Mouse (Mus musculus) hindbrain, embryonic 13.5 days (tissue): ENCODE data around the gene Usp31. TPM values are rescaled to one million over a fixed set of nuclear protein-coding genes. Genes with fewer than 3 reads are reported as not detected.

ENCODE experiments used
- ATAC-seq: fragments of 200-750 bp; cut with Nextera tagmentation; 2 replicates; pipeline ENCODE4 v1.8.0; 2017; ENCODE audit warnings: moderate TSS enrichment; ENCODE audit not compliant: low FRiP score
- H3K27ac ChIP-seq: fragments of 300-500 bp; sonication (generic); 2 replicates; pipeline ENCODE4 v1.5.1; 2015; ENCODE audit warnings: inconsistent platforms, mild to moderate bottlenecking, moderate library complexity
- H3K27me3 ChIP-seq: fragments of 300-500 bp; sonication (generic); 2 replicates; pipeline ENCODE4 v1.6.1; 2015; ENCODE audit warnings: mild to moderate bottlenecking, inconsistent platforms
- H3K36me3 ChIP-seq: fragments of 300-500 bp; sonication (generic); 2 replicates; pipeline ENCODE4 v1.6.1; 2015; ENCODE audit warnings: mild to moderate bottlenecking, inconsistent platforms
- H3K4me1 ChIP-seq: fragments of 300-500 bp; sonication (generic); replicated peaks from 2 replicates; pipeline ENCODE4 v1.6.1; 2015; ENCODE audit warnings: inconsistent platforms
- H3K4me2 ChIP-seq: fragments of 300-500 bp; sonication (generic); 2 replicates; pipeline ENCODE4 v1.6.1; 2015; ENCODE audit warnings: inconsistent platforms, mild to moderate bottlenecking, moderate library complexity
- H3K4me3 ChIP-seq: fragments of 300-500 bp; sonication (generic); 2 replicates; pipeline ENCODE4 v1.5.1; 2015; ENCODE audit warnings: mild to moderate bottlenecking, inconsistent platforms
- H3K9ac ChIP-seq: fragments of 300-500 bp; sonication (generic); 2 replicates; pipeline ENCODE4 v1.6.1; 2015; ENCODE audit warnings: mild to moderate bottlenecking, inconsistent platforms
- H3K9me3 ChIP-seq: fragments of 300-500 bp; sonication (generic); 2 replicates; pipeline ENCODE4 v1.6.1; 2016; ENCODE audit warnings: inconsistent platforms
- WGBS: fragments of 180-500 bp; shearing (Covaris S2); methylation state at CpG from one replicate; pipeline ENCODE4 v1.1.7; 2015; 5-methylcytosine and 5-hydroxymethylcytosine counted together
- polyA plus RNA-seq: library from polyadenylated mRNA; unstranded; fragments of >200 nt; fragmentation: Nextera tagmentation; extraction: Ambion mirVana; gene quantifications from 2 replicates; pipeline ENCODE4 v1.2.1, GENCODE M21; 2015

Usp31 gene
- 3.0 and 3.2 TPM in 2 replicates for polyA plus RNA-seq

GRCm38 (mm10) chr7:121707073-121707667 lies at the start of gene Usp31:
Gene Usp31, minus strand, starts transcription at chr7:121707253.
- H3K27me3 ChIP-seq: peaks cover 4% of the 10 kb centered on the region; the same call in 1 of the 2 replicates
- H3K36me3 ChIP-seq: no peaks in the 10 kb centered on the region; the same call in 1 of the 2 replicates
- H3K4me3 ChIP-seq: peak within 1 kb of the TSS; percentile 90
- no peaks in the 10 kb centered on the region for H3K9me3 ChIP-seq
- peak within 1 kb of the TSS; percentile 95 for H3K27ac ChIP-seq
- peaks cover 39% of the 10 kb centered on the region for H3K4me1 ChIP-seq
- under 1% methylated on average over 42 of the region's 82 CpGs for whole genome bisulfite sequencing
- H3K4me2 ChIP-seq: peak within 1 kb of the TSS; percentile 82
- peak within 1 kb of the TSS; percentile 86 for H3K9ac ChIP-seq
- peak; percentile 99 for ATAC-seq

- H3K9me3 ChIP-seq: no peaks in the 10 kb centered on the region
- no peaks in the 10 kb centered on the region for H3K27me3 ChIP-seq
- no peaks in the 10 kb centered on the region for H3K4me1 ChIP-seq
- H3K9ac ChIP-seq: no peak overlapping the region
- no peak overlapping the region for H3K4me3 ChIP-seq
- no peaks in the 10 kb centered on the region for H3K36me3 ChIP-seq
- 68% methylated on average over 8 of the region's 8 CpGs for WGBS
- no peak overlapping the region for H3K27ac ChIP-seq
- no peak for ATAC-seq
- no peak overlapping the region for H3K4me2 ChIP-seq
Observed at GRCm38 (mm10) chr7:121754748-121755147, 47.7 kb upstream of the Usp31 start.

GRCm38 (mm10) chr7:121750244-121750643 lies 43.2 kb upstream of the Usp31 start:
- no peaks in the 10 kb centered on the region for H3K36me3 ChIP-seq
- no peak overlapping the region for H3K4me2 ChIP-seq
- no peak for ATAC-seq
- 78% methylated on average over 5 of the region's 5 CpGs for WGBS
- H3K9me3 ChIP-seq: no peaks in the 10 kb centered on the region
- no peaks in the 10 kb centered on the region for H3K4me1 ChIP-seq
- no peaks in the 10 kb centered on the region for H3K27me3 ChIP-seq
- no peak overlapping the region for H3K27ac ChIP-seq
- no peak overlapping the region for H3K9ac ChIP-seq
- no peak overlapping the region for H3K4me3 ChIP-seq

- Histone ChIP-seq H3K4me2 (no peak overlapping the region), H3K9me3 (no peaks in the 10 kb centered on the region), H3K4me1 (peaks cover 10% of the 10 kb centered on the region), H3K27ac (no peak overlapping the region), H3K9ac (no peak overlapping the region), H3K27me3 (peaks cover 40% of the 10 kb centered on the region), H3K36me3 (no peaks in the 10 kb centered on the region), H3K4me3 (no peak overlapping the region)
- ATAC-seq: no peak
- WGBS: 72% methylated on average over 29 of the region's 29 CpGs
Observed at GRCm38 (mm10) chr7:121737511-121738415, 30.7 kb upstream of the Usp31 start.

GRCm38 (mm10) chr7:121734171-121734831 lies 27.2 kb upstream of the Usp31 start, which contains the start of gene Scnn1g:
Gene Scnn1g, plus strand, starts transcription at chr7:121734479.
- no peaks in the 10 kb centered on the region for H3K36me3 ChIP-seq
- peaks cover 10% of the 10 kb centered on the region for H3K4me1 ChIP-seq
- no peaks in the 10 kb centered on the region for H3K9me3 ChIP-seq
- H3K9ac ChIP-seq: peak within 1 kb of the TSS; percentile 56
- peak; percentile 93 for ATAC-seq
- peak within 1 kb of the TSS; percentile 80 for H3K4me2 ChIP-seq
- H3K27ac ChIP-seq: no peak within 1 kb of the TSS
- H3K27me3 ChIP-seq: peaks cover 40% of the 10 kb centered on the region
- peak within 1 kb of the TSS; percentile 43 for H3K4me3 ChIP-seq
- under 1% methylated on average over 38 of the region's 38 CpGs for WGBS

GRCm38 (mm10) chr7:121730225-121730624 lies 23.2 kb upstream of the Usp31 start:
- no peak overlapping the region for H3K4me2 ChIP-seq
- H3K9ac ChIP-seq: no peak overlapping the region
- H3K4me3 ChIP-seq: no peak overlapping the region
- H3K36me3 ChIP-seq: no peaks in the 10 kb centered on the region
- H3K9me3 ChIP-seq: no peaks in the 10 kb centered on the region
- peaks cover 21% of the 10 kb centered on the region for H3K27me3 ChIP-seq
- peaks cover 10% of the 10 kb centered on the region for H3K4me1 ChIP-seq
- 24% methylated on average over 5 of the region's 5 CpGs for WGBS
- no peak for ATAC-seq
- H3K27ac ChIP-seq: no peak overlapping the region

- ATAC-seq: no peak
- Histone ChIP-seq H3K9ac (no peak overlapping the region), H3K9me3 (no peaks in the 10 kb centered on the region), H3K36me3 (no peaks in the 10 kb centered on the region), H3K4me1 (no peaks in the 10 kb centered on the region), H3K4me3 (no peak overlapping the region), H3K27me3 (no peaks in the 10 kb centered on the region), H3K4me2 (no peak overlapping the region), H3K27ac (no peak overlapping the region)
- WGBS: 77% methylated on average over 7 of the region's 7 CpGs
Observed at GRCm38 (mm10) chr7:121717031-121717430, 10.0 kb upstream of the Usp31 start.

GRCm38 (mm10) chr7:121711171-121711570 lies 4.1 kb upstream of the Usp31 start:
- no peaks in the 10 kb centered on the region for H3K36me3 ChIP-seq
- ATAC-seq: no peak
- no peak overlapping the region for H3K4me2 ChIP-seq
- no peaks in the 10 kb centered on the region for H3K9me3 ChIP-seq
- H3K9ac ChIP-seq: no peak overlapping the region
- no peak overlapping the region for H3K4me3 ChIP-seq
- H3K27me3 ChIP-seq: peaks cover 4% of the 10 kb centered on the region; the same call in 1 of the 2 replicates
- H3K27ac ChIP-seq: no peak overlapping the region
- 42% methylated on average over 2 of the region's 2 CpGs for WGBS
- peaks cover 3% of the 10 kb centered on the region for H3K4me1 ChIP-seq

GRCm38 (mm10) chr7:121706411-121707072 lies 511 bp downstream of the Usp31 start:
- peak overlapping the region; percentile 95 for H3K27ac ChIP-seq
- H3K9ac ChIP-seq: peak overlapping the region; percentile 86
- peaks cover 4% of the 10 kb centered on the region; the same call in 1 of the 2 replicates for H3K27me3 ChIP-seq
- H3K9me3 ChIP-seq: no peaks in the 10 kb centered on the region
- ATAC-seq: peak; percentile 26
- peak overlapping the region; percentile 90 for H3K4me3 ChIP-seq
- no peaks in the 10 kb centered on the region; the same call in 1 of the 2 replicates for H3K36me3 ChIP-seq
- peak overlapping the region; percentile 82 for H3K4me2 ChIP-seq
- H3K4me1 ChIP-seq: peaks cover 43% of the 10 kb centered on the region
- under 1% methylated on average over 71 of the region's 77 CpGs for WGBS

GRCm38 (mm10) chr7:121705051-121705450 lies 2.0 kb downstream of the Usp31 start:
- Histone ChIP-seq H3K27me3 (peaks cover 4% of the 10 kb centered on the region; the same call in 1 of the 2 replicates), H3K4me2 (peak overlapping the region; percentile 82), H3K9me3 (no peaks in the 10 kb centered on the region), H3K27ac (no peak overlapping the region), H3K4me3 (peak overlapping the region; percentile 15), H3K9ac (no peak overlapping the region; the same call in 1 of the 2 replicates), H3K4me1 (peaks cover 48% of the 10 kb centered on the region), H3K36me3 (no peaks in the 10 kb centered on the region; the same call in 1 of the 2 replicates)
- no peak for ATAC-seq
- 96% methylated on average over 2 of the region's 2 CpGs for WGBS

- Histone ChIP-seq H3K27me3 (no peaks in the 10 kb centered on the region), H3K36me3 (no peaks in the 10 kb centered on the region; the same call in 1 of the 2 replicates), H3K9me3 (no peaks in the 10 kb centered on the region), H3K27ac (no peak overlapping the region), H3K4me2 (no peak overlapping the region), H3K4me1 (peaks cover 52% of the 10 kb centered on the region), H3K4me3 (no peak overlapping the region), H3K9ac (no peak overlapping the region)
- WGBS: 72% methylated on average over 6 of the region's 6 CpGs
- no peak for ATAC-seq
Observed at GRCm38 (mm10) chr7:121701983-121702382, 5.1 kb downstream of the Usp31 start.
